15 mouse cellular contexts compared by ENCODE assay signal in the genomic region with DNA sequence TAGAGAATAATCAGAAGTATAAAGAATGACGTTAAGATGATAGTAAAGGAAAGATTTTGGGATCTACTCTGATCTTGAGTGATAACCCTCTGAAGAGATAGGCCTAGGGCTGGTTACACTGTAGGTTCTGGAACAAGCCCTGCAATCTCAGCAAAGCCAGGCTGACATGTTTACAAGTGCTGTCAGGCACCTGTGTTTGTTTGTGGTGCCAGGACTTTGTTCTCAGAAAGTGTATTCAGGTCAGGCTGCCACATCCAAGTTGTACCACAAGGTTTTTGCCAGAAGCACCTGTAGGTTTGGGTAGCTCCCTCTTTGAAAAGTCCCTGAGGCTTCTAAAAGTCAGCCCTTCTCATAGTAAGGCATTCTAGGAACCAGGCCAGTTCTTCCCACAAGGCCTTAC. TPM values are rescaled to one million over a fixed set of nuclear protein-coding genes. Genes with fewer than 3 reads are reported as not detected.
A peak's percentile ranks its signal among the peaks of the same experiment; 100 is the strongest.
DNase-seq lines count a peak whose midpoint lies in the region; ATAC-seq and TF ChIP-seq lines count a peak whose summit lies in the region.
"Had no signal": no experiment of that assay in that cellular context is flagged by ENCODE, and none has a peak within 500 bp of the region (broad histone marks: within the 10 kb centered on the region; RNA-seq: fewer than 3 reads in every experiment).

No protein-coding gene starts in this region.

- no peak overlapping the region for H3K4me2 ChIP-seq in kidney, postnatal 0 days (ENCODE audit: low read length)
- no peak overlapping the region for H3K4me2 ChIP-seq in limb, embryonic 14.5 days (replicated peaks; ENCODE audit: low read depth, low read length, severe bottlenecking)

- H3K36me3 ChIP-seq in kidney, postnatal 0 days (ENCODE audit: insufficient read depth, low read length): 0 out of 2 replicates have a peak, but pooled peaks cover 4% of the 10 kb centered on the region
- H3K36me3 ChIP-seq in limb, embryonic 14.5 days (ENCODE audit: control insufficient read depth, insufficient read depth, low read length): peaks cover 12% of the 10 kb centered on the region; the same call in 1 of the 2 replicates
- H3K36me3 ChIP-seq: heart, embryonic 15.5 days had no signal

- no peak for TF ChIP-seq POLR2A in limb, embryonic 14.5 days (IDR thresholded peaks at IDR 0.05; ENCODE audit: borderline replicate concordance, extremely low read depth, insufficient read depth, insufficient read length)

- no peak overlapping the region for H3K4me3 ChIP-seq in kidney, postnatal 0 days (replicated peaks; ENCODE audit: low read depth, low read length)
- H3K4me3 ChIP-seq in limb, embryonic 14.5 days (replicated peaks; ENCODE audit: low read length): no peak overlapping the region
- H3K4me3 ChIP-seq: myocyte had no signal

- H3K9ac ChIP-seq in kidney, postnatal 0 days (ENCODE audit: low read depth, low read length): no peak overlapping the region
- no peak overlapping the region for H3K9ac ChIP-seq in limb, embryonic 14.5 days (ENCODE audit: low read depth, low read length, severe bottlenecking)
- H3K9ac ChIP-seq: heart, embryonic 15.5 days; lung, embryonic 15.5 days had no signal

- no peak for ATAC-seq in kidney, postnatal 0 days (replicated peaks; ENCODE audit: low FRiP score, low read depth)
- ATAC-seq in limb, embryonic 14.5 days (ENCODE audit: low FRiP score, low read depth): no peak
- ATAC-seq in cerebellum, adult (ENCODE audit: insufficient number of reproducible peaks, low FRiP score, low TSS enrichment): no peak
- ATAC-seq: forebrain, postnatal 0 days had no signal

- WGBS in kidney, postnatal 0 days: 94% methylated on average over 1 of the region's 1 CpGs
- WGBS in limb, embryonic 14.5 days: 90% methylated on average over 1 of the region's 1 CpGs

- no peak for DNase-seq in kidney, postnatal 0 days (ENCODE audit: low spot score)
- no peak for DNase-seq in kidney, postnatal 36 days
- peak; percentile 44 for DNase-seq in thymus, postnatal 0 days (ENCODE audit: low spot score)
- no peak for DNase-seq in thymus, postnatal 25 days
- peak; percentile 3 for DNase-seq in limb, embryonic 14.5 days (ENCODE audit: low spot score)
- no peak for DNase-seq in adrenal gland, adult 2 months
- DNase-seq: cerebellum, postnatal 36 days; forebrain, postnatal 0 days; gastrocnemius, postnatal 36 days had no signal

- peak overlapping the region; percentile 73; the same call in 1 of the 2 replicates for H3K27ac ChIP-seq in kidney, postnatal 0 days
- H3K27ac ChIP-seq in limb, embryonic 14.5 days (replicated peaks; ENCODE audit: low read depth, low read length): no peak overlapping the region

- H3K9me3 ChIP-seq in kidney, postnatal 0 days (replicated peaks; ENCODE audit: low read length): no peaks in the 10 kb centered on the region
- no peaks in the 10 kb centered on the region for H3K9me3 ChIP-seq in limb, embryonic 14.5 days (ENCODE audit: control insufficient read depth, low read length)
- H3K9me3 ChIP-seq: heart, embryonic 15.5 days; lung, embryonic 15.5 days had no signal

- no peak for TF ChIP-seq CTCF in kidney, postnatal 0 days (IDR thresholded peaks at IDR 0.05; ENCODE audit: low read depth)

- peaks cover 6% of the 10 kb centered on the region; the same call in 1 of the 2 replicates for H3K4me1 ChIP-seq in kidney, postnatal 0 days (replicated peaks; ENCODE audit: insufficient read depth, low read length)
- H3K4me1 ChIP-seq in limb, embryonic 14.5 days (ENCODE audit: control insufficient read depth, insufficient read depth, low read length): peaks cover 8% of the 10 kb centered on the region; the same call in 1 of the 2 replicates

- no peaks in the 10 kb centered on the region for H3K27me3 ChIP-seq in kidney, postnatal 0 days (ENCODE audit: insufficient read depth, low read length)
- H3K27me3 ChIP-seq in limb, embryonic 14.5 days (ENCODE audit: control insufficient read depth, insufficient read depth, low read length): no peaks in the 10 kb centered on the region
- H3K27me3 ChIP-seq: heart, embryonic 15.5 days; lung, embryonic 15.5 days had no signal

RNA-seq across cellular contexts. Expression of a gene that starts 2.3 kb away (rescaled TPM):
- polyA plus RNA-seq in kidney, postnatal 0 days (2015; fragmentation: Nextera tagmentation; extraction: Ambion mirVana): 262 and 278 TPM in 2 replicates
- polyA plus RNA-seq in thymus, postnatal 0 days (2015; fragmentation: Nextera tagmentation; extraction: Ambion mirVana): 270 and 288 TPM in 2 replicates
- polyA plus RNA-seq in limb, embryonic 14.5 days (2012; rRNA removed): 148 and 220 TPM in 2 replicates
- polyA plus RNA-seq in limb, embryonic 14.5 days (2014; fragmentation: Nextera tagmentation; extraction: Ambion mirVana): 294 and 354 TPM in 2 replicates
- total RNA-seq in adrenal gland, adult 2 months (2021): 10 to 100 TPM; 91.1 to 91.9 TPM
- 160 and 197 TPM in 2 replicates for polyA plus RNA-seq in adrenal gland, adult 2 months (2012; rRNA removed)

RNA-seq across cellular contexts. Expression of a gene that starts 13.3 kb away (rescaled TPM):
- polyA plus RNA-seq in kidney, postnatal 0 days (2015; fragmentation: Nextera tagmentation; extraction: Ambion mirVana): not detected in 2 replicates
- polyA plus RNA-seq in thymus, postnatal 0 days (2015; fragmentation: Nextera tagmentation; extraction: Ambion mirVana): 0.03 and 0.05 TPM in 2 replicates
- polyA plus RNA-seq in limb, embryonic 14.5 days (2012; rRNA removed): 0.08 and 0.10 TPM in 2 replicates
- 0.12 and 0.19 TPM in 2 replicates for polyA plus RNA-seq in limb, embryonic 14.5 days (2014; fragmentation: Nextera tagmentation; extraction: Ambion mirVana)
- total RNA-seq in adrenal gland, adult 2 months (2021): under 1 TPM in 1 of 2 experiments, not detected in 1; 0.07 TPM
- 0.02 TPM in 1 of 2 replicates, not detected in the other for polyA plus RNA-seq in adrenal gland, adult 2 months (2012; rRNA removed)
- total RNA-seq: forebrain, postnatal 0 days; gastrocnemius, postnatal 36 days had no signal
- polyA plus RNA-seq: forebrain, postnatal 0 days; intestine, embryonic 14.5 days had no signal

RNA-seq across cellular contexts. Expression of a gene that starts 23.7 kb away (rescaled TPM):
- polyA plus RNA-seq in kidney, postnatal 0 days (2015; fragmentation: Nextera tagmentation; extraction: Ambion mirVana): 0.14 and 0.26 TPM in 2 replicates
- polyA plus RNA-seq in thymus, postnatal 0 days (2015; fragmentation: Nextera tagmentation; extraction: Ambion mirVana): 0.24 and 0.30 TPM in 2 replicates
- 0.05 and 0.13 TPM in 2 replicates for polyA plus RNA-seq in limb, embryonic 14.5 days (2012; rRNA removed)
- 0.07 TPM in 1 of 2 replicates, not detected in the other for polyA plus RNA-seq in limb, embryonic 14.5 days (2014; fragmentation: Nextera tagmentation; extraction: Ambion mirVana)
- 1 to 10 TPM in 1 of 2 experiments, under 1 TPM in 1; 0.66 to 1.3 TPM for total RNA-seq in adrenal gland, adult 2 months (2021)
- polyA plus RNA-seq in adrenal gland, adult 2 months (2012; rRNA removed): 1.1 and 1.4 TPM in 2 replicates
- polyA plus RNA-seq: myocyte had no signal

RNA-seq across cellular contexts. Expression of a gene that starts 30.5 kb away (rescaled TPM):
- polyA plus RNA-seq in kidney, postnatal 0 days (2015; fragmentation: Nextera tagmentation; extraction: Ambion mirVana): 0.27 and 0.55 TPM in 2 replicates
- polyA plus RNA-seq in thymus, postnatal 0 days (2015; fragmentation: Nextera tagmentation; extraction: Ambion mirVana): 0.39 and 0.54 TPM in 2 replicates
- 0.12 and 0.28 TPM in 2 replicates for polyA plus RNA-seq in limb, embryonic 14.5 days (2012; rRNA removed)
- polyA plus RNA-seq in limb, embryonic 14.5 days (2014; fragmentation: Nextera tagmentation; extraction: Ambion mirVana): not detected in 2 replicates
- total RNA-seq in adrenal gland, adult 2 months (2021): under 1 TPM in 1 of 2 experiments, not detected in 1; 0.46 TPM
- polyA plus RNA-seq in adrenal gland, adult 2 months (2012; rRNA removed): 0.47 and 0.67 TPM in 2 replicates
- total RNA-seq: forebrain, postnatal 0 days; gastrocnemius, postnatal 36 days; left cerebral cortex, postnatal 14 days had no signal
- polyA plus RNA-seq: intestine, embryonic 14.5 days; myocyte had no signal

RNA-seq across cellular contexts. Expression of a gene that starts 32.5 kb away (rescaled TPM):
- 0.05 TPM in 1 of 2 replicates, not detected in the other for polyA plus RNA-seq in kidney, postnatal 0 days (2015; fragmentation: Nextera tagmentation; extraction: Ambion mirVana)
- polyA plus RNA-seq in thymus, postnatal 0 days (2015; fragmentation: Nextera tagmentation; extraction: Ambion mirVana): not detected in 2 replicates
- 0.10 and 0.29 TPM in 2 replicates for polyA plus RNA-seq in limb, embryonic 14.5 days (2012; rRNA removed)
- not detected in 2 replicates for polyA plus RNA-seq in limb, embryonic 14.5 days (2014; fragmentation: Nextera tagmentation; extraction: Ambion mirVana)
- 10 to 100 TPM; 44.0 to 65.9 TPM for total RNA-seq in adrenal gland, adult 2 months (2021)
- polyA plus RNA-seq in adrenal gland, adult 2 months (2012; rRNA removed): 30.4 and 42.9 TPM in 2 replicates

Comparison
In these comparisons a context has a peak if more than half of its experiments do, and no peak if none do; other contexts are left out.
1. DNase-seq: peak in thymus, postnatal 0 days (single experiment) and limb, embryonic 14.5 days (single experiment); none in kidney, postnatal 0 days (single experiment), kidney, postnatal 36 days (0 of 2), thymus, postnatal 25 days (single experiment) and adrenal gland, adult 2 months (single experiment).